Mouse (Mus musculus): Measurements from ENCODE around the gene Glis3. TPM values are rescaled to one million over a fixed set of nuclear protein-coding genes. Genes with fewer than 3 reads are reported as not detected.

The Glis3 gene
- total RNA-seq, 2 experiments from 2014 or later = 7.8 to 8.1 TPM

DNA sequence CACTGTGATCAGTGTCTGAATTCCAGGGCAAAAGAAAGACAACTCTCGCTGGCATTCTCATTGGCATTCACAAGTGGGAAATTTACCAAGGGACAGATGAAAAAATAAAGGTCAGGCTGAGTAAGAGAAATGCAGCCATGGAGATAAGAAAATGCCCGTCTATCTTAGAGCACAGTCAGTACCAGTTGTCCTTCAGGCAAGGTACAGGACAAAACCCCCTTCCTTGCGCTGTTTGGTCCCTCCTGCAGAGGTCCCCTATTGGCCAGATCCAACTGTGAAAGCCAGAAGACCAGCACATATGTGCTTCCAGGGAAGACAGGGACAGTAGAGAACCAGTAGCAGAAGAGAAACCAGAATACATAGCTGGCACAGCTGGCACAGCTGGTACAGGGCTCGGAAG is 79.0 kb downstream of the Glis3 start:
- DNase-seq (ENCODE audit: low spot score in 2 of 2) = peak; percentile 22 to 28

DNA sequence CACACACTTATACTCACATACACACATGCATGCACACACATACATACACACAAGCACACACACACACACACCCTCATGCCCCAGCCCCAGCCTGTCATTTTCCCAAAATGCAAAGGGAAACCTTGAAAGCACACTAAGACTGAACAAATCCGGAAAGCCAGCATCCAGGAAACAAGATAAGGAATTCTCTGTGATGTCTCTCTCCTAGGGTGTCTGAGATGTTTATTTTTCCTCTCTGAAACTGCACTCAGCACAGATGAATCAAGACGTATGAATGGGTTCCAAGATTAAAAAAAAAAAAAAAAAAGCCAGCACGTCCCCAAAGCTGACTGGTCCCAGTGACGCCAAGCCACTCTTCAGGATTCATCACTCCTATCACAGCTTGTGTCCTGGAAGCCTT is 85.7 kb downstream of the Glis3 start:
- no peak for DNase-seq (ENCODE audit: low spot score in 2 of 2)

DNA sequence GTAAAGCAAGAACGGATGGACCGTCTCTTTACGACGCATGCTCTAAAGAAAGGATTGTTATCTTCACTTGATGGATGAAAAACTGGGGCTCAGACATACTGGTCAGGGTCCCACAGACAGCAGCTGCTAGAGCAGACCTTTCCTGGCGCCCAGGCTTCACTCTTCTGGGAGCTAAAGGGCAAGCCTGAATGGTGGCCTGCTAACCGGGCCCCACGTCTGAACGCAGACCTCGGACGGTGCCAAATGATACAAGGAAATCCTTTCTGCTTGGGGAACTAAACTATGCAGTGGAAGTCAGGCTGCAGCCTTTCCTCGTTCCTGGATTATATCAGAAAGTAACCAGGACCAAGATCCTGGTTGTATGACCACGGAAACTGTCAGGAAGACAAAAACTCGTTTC is 86.9 kb downstream of the Glis3 start:
- no peak for DNase-seq (ENCODE audit: low spot score in 2 of 2)

DNA sequence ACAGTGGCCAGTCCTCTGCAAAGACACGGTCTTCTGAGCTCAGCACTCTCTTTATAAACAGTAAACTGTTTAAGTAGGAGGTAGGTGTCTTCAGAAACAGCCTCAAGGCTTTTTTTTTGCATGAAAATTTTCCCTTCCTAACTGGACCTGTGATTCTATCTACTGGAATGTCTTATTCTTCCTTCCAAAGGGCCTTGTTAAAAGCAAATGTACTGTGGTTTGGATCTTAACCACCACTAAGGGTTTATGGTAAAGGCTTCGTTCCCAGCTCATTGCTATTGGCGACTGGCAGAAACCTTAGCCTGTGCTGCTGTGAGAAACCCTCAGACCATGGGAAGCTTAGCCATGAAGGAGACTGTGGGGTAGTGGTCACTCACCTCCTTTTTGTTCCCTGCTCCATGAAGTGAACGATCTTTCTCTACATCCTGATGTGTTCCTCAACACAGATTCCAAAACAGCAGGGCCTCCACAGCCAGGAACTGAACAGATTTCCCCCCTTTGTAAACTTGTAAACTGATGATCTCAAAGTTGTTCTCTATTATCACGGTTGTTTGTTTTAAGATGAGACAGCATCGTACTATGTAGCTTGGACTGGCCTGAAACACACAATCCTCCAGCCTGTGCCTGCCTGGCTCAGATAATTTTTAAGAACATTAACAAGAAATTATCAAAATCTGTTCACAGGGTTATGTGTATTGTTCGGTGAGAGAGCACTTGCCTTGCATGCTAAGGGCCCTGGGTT is 88.0 kb downstream of the Glis3 start:
- DNase-seq (ENCODE audit: low spot score in 2 of 2) = no peak

DNA sequence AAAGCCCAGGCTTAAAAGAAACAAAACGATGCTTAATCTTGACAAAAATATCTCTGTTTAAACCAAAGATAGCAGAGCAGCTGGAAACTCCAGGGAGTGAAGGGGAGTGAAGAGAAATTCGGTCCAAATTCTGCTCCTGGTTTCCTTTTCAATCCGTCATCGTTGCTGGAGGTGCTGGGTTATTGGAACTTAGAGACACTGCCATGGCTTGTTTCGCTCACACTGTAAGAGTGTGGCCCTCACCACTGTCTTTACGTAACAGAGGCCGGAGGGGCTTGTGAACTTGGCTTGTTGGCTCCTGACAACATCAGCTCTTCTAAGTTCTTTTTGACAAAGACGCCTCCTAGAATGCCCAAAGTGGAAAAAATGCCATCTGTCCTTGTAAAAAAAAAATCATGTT is 99.4 kb downstream of the Glis3 start:
- no peak for DNase-seq (ENCODE audit: low spot score in 2 of 2)

DNA sequence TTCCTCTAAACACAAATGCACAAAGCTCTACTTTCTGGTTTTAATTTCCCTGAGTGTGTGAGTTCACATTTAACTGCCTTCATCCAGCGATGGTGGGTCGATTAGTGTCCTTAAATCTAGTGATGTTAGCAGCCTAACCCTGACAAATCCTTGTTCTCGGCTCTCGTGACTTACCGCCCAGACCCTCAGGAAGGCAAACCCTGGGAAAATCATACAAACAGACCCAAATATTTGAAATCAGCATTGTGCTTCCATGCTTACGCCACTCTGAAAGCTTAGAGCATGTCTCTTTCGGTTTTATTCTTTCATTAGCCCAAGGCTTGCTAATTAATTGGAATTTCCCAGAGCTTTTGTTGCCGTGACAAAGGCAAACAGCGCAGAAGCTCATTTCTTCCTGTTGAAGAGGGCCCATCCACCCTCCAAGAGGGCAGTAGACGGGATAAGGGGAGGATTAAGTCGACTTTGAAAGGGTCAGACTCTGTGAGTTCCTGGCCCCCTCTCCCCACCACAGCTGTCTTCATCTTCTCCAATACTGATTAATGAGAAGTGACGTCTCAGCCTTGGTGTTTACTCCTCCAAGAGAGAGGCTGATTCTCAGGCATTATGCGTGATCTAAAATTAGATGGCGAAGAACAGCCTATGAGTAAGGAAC is 100.0 kb downstream of the Glis3 start:
- DNase-seq (ENCODE audit: low spot score in 2 of 2) = no peak

DNA sequence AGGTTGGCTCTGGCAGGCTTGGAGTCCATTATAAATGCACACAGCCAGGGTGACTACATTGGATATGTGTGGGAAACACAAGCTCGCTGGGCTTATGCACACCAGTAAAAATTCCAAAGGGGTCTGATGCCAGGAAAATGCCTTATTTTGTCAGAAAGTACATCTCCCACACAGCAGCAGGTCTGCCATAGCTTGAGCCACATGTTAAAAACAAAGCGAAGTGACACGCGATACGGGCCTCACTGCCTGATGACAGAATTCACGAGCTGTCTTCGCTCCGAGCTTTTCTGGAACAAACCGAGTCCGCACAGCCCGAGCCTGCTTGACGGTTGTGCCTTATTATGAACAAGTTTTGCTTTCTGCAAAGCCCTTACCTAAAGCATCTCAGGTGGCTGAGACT is 102.9 kb downstream of the Glis3 start:
- DNase-seq (ENCODE audit: low spot score in 2 of 2) = no peak

DNA sequence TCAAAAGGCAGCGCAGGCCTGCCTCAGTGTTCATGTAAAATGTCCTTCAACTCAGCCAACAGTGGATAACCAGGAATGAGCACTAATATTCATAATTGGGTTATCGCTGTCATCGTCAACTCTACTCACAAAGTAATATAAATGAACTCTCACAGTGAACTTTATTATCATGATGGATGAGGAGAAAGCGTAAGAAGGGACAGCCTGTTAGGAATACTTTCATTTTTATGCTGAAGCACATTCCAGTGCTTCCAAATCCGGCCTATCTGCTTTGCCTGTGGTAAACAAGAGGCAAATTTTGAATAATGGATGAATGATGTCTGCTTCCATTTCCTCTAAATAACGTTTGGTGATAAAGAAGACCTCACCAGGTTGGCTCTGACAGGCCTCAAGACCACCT is 103.3 kb downstream of the Glis3 start:
- no peak for DNase-seq (ENCODE audit: low spot score in 2 of 2)

DNA sequence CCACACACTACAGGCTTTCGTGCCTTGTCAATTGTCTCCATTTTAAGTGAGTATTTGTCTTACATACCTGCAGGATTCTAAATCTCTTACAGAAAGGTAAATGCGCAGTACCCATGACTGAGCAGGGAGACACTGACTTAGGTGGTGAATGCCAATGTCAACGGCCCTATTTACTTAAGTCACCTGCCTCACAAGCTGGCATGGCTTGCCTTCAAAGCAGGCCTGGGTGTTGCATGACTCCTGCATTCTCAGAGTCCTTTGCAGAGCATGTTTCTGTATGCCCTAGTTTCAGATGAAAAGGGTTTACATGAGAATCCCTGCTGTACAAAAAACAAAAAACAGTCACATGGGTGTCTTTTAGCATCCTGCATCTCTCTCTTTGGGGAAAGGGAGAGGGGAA is 106.2 kb downstream of the Glis3 start:
- no peak for DNase-seq (ENCODE audit: low spot score in 2 of 2)

DNA sequence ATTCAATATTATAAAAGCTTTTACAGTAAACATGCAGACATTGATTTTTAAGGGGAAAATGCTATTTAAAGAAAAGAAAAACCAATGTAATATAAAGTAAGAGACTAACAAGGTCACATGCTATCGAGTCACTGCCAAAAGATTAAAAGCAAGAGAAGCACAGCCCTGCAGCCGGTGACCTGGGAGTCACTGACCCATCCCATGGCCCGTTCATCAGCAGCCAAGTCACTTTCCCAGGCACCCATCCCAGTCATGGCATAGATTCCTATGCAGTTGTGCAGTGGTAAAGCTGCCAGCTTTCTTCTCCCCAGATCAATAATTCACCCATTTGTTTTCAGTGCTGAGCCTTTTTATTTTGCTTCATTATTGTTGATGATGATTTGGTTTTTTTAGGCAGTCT is 110.0 kb downstream of the Glis3 start:
- no peak for DNase-seq (ENCODE audit: low spot score in 2 of 2)

DNA sequence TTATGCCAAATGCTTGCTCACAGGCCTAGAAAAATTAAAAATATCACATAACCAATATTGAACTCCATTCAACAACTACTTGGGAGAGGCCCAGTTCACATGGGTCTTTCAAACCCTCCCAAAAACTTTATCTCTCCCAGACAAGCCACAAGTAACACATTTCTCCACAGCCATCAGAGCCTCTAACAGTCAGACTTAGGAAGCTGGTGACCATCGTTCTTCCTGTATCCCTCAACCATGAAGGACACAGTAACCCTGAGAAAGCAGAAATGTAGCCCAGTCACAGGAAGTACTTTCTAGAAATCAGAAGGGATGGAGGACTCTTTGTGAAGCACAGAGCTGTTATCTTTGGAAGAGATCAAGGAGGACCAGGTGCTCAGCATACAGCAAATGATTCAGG is 112.8 kb downstream of the Glis3 start:
- no peak for DNase-seq (ENCODE audit: low spot score in 2 of 2)

DNA sequence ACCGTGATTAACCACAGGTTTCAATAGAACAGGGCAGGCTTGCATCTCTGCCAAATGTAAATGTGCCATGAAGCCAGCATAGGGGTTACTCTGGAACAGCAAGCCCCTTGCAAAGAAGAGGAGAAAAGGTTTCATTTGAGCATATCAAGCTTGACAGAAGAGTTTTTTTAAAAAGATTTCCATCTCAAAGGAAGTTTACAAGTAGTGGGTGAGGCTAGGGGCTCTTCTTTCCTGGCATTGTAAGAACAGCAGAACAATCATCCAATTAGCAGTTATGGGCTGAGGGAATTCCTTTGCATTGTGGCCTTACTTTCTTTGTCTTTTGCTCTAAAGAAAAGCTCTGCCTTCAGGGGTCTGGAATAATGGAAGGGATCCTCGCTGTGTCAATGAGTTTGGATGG is 113.3 kb downstream of the Glis3 start:
- DNase-seq (ENCODE audit: low spot score in 2 of 2) = no peak

DNA sequence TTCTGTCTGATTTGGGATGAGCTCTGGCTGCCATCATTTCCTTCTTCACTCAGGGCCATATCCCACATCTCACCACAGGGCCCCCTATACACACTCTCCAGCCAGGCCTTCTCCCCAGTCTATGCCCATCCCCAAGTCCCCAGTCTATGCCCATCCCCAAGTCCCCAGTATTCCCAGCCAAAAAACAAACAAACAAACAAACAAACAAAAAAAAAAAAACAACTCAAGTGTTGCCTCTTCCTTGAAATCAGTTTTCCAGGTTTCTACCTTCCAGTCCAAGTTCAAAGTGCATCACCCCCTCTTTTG is 118.2 kb downstream of the Glis3 start:
- DNase-seq (ENCODE audit: low spot score in 2 of 2) = no peak

DNA sequence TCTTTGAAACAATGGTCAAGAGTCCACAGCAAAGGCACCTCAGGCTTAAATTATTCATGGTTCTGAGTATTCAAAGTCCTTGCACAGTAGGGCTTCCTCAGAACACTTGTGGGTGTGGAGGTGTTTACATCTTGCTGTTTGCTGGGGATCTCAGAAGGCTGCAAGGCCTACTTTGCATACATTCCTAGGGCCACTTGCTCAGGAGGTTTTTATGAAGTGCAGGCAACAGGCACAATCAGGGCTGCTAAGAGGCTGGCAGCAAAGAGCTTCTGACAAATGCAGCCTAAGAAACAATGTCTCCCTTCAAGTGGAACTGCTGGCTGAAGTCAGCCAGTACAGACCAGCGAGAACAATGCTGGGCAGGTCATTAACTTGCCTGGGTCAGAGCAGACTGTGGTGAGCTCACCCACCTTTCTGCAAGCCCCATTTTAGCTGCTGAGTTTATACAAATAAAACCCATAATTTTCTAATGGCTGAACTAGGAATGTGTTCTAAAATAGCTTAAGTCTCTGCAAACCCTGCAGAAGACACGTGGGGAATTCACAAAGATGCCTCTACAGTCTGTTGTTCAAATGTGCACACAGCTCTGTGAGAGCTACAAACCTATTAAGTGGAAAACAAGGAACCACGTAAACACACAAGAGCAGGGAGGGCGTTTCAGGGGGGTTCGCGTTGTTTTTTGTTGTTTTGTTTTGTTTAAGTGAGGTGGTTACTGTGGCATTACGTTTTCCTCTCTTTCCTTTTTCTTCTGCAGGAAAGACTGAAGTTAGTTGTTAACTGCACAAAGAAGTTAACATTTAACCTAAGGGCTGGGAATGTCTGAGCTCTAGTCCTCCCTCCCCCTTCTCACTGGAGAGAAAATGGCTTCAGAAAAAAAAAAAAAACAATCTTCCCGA is 118.8 kb downstream of the Glis3 start:
- DNase-seq (ENCODE audit: low spot score in 2 of 2) = no peak

DNA sequence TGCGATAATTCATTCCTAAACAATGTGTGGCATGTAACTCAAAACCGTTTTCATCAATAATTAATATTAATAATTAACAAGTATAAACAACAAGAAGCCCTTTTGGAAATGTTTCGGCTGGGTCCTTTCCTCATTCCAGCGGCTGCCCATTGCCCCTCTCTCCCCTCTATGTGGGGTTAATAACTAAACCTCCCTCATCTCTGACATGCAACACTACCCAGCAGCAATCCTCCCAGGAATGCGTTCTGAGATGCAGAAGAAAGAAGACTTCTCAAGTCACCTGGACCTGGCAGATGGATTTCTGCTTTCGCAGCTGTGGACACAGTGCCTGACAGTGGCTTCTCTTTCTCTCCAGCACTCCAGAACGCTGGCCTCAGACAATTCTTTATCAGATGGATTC is 120.0 kb downstream of the Glis3 start:
- no peak for DNase-seq (ENCODE audit: low spot score in 2 of 2)

DNA sequence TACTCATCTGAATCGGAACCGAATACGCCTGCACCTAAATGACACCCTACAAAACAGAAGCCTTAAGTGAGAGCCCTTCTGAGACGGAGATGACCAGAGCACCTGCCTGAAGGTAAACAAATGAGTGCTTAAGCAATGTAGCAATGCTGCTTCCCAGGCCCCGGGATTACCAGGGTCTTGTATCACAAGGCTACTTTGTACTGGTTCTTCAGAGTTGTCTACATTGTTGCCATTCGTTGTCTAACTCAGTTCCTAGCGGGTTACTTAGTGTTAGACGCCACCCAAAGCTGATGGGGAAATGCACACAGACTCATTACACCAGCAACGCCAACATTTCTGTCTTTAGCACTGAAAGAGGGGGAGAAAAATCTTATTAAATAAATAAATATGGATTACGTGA is 120.5 kb downstream of the Glis3 start:
- DNase-seq (ENCODE audit: low spot score in 2 of 2) = no peak

DNA sequence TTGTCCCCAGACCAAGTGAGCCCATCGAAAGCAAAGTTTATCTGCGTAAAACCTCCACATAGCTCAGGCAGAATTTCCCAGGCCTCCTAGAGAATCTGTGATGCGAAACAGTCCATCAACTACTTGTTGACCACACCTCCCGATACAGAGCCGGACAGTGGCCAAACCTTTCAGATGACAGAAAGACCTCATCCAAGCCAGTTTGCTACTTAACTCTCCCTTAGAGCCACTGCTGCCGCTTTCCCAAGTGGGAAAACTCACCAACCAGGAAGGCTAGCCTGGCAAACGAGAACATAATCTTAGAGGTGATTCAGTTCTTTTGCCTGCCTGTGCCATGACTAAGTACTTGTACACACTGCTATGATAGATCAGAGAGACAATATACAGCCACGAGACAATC is 121.2 kb downstream of the Glis3 start:
- DNase-seq (ENCODE audit: low spot score in 2 of 2) = no peak

DNA sequence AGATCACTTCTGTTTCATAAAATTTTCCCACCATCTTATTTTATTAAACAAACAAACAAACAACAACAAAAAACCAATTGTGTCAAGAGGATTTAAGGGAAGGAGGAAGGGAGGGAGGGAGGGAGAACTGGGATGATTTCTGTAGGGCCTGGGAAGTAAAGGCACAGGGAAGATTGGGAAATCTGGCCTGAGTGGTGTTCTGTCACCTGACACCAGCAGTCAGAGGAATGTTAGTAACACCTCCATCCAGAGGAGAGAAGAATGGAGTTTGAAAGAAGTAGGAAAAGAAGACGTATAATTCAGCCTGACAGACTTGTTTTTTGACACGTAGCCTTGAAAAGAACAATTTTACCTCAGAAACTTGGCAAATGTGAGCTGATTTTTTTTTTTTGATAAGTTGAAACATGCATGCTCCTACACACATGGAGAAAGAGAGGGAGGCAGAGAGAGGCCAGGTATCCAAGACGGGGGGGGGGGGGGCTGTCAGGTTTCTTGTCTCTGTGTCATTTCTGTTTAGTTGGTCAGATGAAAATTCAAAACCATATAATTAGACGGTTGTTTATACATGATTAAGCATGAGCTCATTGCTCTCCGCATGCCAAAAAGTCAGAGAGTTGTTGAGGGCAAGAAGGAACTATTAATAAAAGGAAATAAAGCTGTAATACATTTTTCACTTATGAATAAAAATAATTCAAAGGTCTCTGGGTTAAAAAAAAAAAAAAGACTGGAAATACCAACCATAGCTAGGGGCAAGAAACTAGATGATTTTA is 122.1 kb downstream of the Glis3 start:
- no peak for DNase-seq (ENCODE audit: low spot score in 2 of 2)

DNA sequence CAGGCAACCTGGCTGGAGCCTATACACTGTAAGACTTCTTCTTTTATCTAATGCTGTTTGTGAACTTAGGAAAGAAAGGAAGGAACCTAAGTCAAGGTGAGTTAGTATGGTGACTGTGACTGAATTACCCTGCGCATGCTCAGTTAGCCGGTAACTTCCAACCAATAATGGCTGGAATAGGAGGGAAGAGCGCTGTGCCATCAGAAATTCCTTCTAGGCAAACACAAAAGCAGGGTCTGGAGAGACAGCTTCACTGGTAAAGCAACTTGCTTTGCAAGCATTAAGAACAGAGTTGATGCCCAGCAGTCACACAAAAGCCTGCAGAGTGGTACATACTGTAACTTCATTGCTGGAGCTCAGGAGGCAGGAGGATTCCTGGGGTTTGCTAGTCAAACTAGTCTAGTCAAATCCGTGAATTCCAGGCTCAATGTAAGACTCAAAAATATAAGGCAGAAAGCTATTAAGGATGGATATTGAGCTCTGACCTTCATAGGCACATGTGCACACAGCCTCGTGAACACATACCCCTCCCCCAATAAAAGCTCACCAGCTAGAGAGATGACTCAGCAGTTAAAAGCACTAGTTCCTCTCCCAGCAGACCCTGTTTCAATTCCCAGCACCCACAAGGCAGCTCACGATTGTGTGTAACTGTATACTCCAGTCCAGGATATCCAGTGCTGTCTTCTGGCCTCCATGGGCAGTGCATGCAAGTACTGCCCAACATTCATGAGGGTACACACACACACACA is 124.5 kb downstream of the Glis3 start:
- no peak for DNase-seq (ENCODE audit: low spot score in 2 of 2)

DNA sequence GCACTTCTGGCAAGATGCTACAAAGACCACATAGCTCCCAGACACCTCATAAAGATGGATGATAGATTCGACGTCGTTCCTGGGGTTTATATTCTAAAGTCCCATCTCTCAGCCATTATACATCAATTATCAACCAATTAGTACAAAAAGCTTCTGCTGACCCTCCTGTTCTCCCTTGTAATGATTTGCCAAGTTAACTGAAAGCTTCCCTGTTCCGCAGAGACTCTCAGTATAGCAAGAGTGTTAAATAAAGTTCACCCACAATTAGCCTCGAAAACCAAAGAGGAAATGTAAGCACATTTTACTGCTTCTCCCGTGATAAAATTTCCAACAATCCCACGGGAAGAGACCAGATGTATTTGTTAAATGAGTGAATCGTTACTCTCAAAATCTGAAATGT is 129.3 kb downstream of the Glis3 start:
- DNase-seq (ENCODE audit: low spot score in 2 of 2) = no peak

DNA sequence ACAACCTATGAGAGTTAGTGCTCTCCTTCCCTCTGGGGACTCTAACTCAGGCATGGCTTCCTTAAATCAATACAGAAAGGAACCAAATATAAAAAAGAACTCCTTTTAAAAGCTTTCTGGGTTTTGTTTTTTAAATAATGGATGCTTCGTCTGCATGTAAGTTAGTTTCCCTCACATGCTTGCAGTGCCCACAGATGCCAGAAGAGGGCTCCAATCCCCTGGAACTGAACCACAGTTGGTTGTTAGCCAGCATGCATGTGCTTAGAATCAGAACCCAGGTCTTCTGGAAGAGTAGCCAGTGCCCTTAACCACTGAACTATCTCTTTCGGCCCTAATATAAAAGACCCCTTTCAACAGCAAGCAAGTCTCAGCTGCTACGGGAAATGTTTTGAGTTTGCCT is 132.9 kb downstream of the Glis3 start:
- no peak for DNase-seq (ENCODE audit: low spot score in 2 of 2)

Data from adrenal gland, adult 18-20 months (tissue).